Mouse (Mus musculus) forebrain, embryonic 11.5 days (tissue): Measurements from ENCODE around the gene Slc25a39. TPM values are rescaled to one million over a fixed set of nuclear protein-coding genes. Genes with fewer than 3 reads are reported as not detected.

Source experiments
- ATAC-seq: fragments of 200-750 bp; cut with Nextera tagmentation; replicated peaks from 2 replicates; pipeline ENCODE4 v1.8.0; 2017; ENCODE audit warnings: moderate TSS enrichment; ENCODE audit not compliant: low FRiP score
- DNase-seq: peaks from one replicate; pipeline ENCODE4 v3.0.0-alpha.2; 2017; ENCODE audit warnings: low spot score
- H3K27ac ChIP-seq: fragments of 300-500 bp; sonication (generic); 2 replicates; pipeline ENCODE4 v1.5.1; 2014; ENCODE audit warnings: low read depth, low read length
- H3K27me3 ChIP-seq: fragments of 300-500 bp; sonication (generic); 2 replicates; pipeline ENCODE4 v1.6.1; 2014; ENCODE audit warnings: mild to moderate bottlenecking, low read length, mixed read lengths; ENCODE audit not compliant: control insufficient read depth, insufficient read depth
- H3K36me3 ChIP-seq: fragments of 300-500 bp; sonication (generic); 2 replicates; pipeline ENCODE4 v1.6.1; 2014; ENCODE audit warnings: mild to moderate bottlenecking, low read length, moderate library complexity, mixed read lengths; ENCODE audit not compliant: control insufficient read depth, insufficient read depth
- H3K4me1 ChIP-seq: fragments of 300-500 bp; sonication (generic); replicated peaks from 2 replicates; pipeline ENCODE4 v1.6.1; 2014; ENCODE audit warnings: low read length, mixed read lengths; ENCODE audit not compliant: control insufficient read depth, insufficient read depth
- H3K4me2 ChIP-seq: fragments of 300-500 bp; sonication (generic); 2 replicates; pipeline ENCODE4 v1.6.1; 2014; ENCODE audit warnings: low read depth, mild to moderate bottlenecking, low read length, moderate library complexity, mixed read lengths; ENCODE audit not compliant: severe bottlenecking
- H3K4me3 ChIP-seq: fragments of 300-500 bp; sonication (generic); 2 replicates; pipeline ENCODE4 v1.5.1; 2014; ENCODE audit warnings: low read depth, low read length
- H3K9ac ChIP-seq: fragments of 300-500 bp; sonication (generic); 2 replicates; pipeline ENCODE4 v1.6.1; 2014; ENCODE audit warnings: low read length
- H3K9me3 ChIP-seq: fragments of 300-500 bp; sonication (generic); 2 replicates; pipeline ENCODE4 v1.6.1; 2016; ENCODE audit warnings: low read length, mixed read lengths; ENCODE audit not compliant: control insufficient read depth
- WGBS: fragments of 180-500 bp; shearing (Covaris S2); extraction: QIAGEN DNeasy Blood & Tissue Kit; methylation state at CpG from one replicate; pipeline ENCODE4 v1.1.7; 2014; 5-methylcytosine and 5-hydroxymethylcytosine counted together
- polyA plus RNA-seq: library from polyadenylated mRNA; unstranded; fragments of >200 nt; fragmentation: Nextera tagmentation; extraction: Ambion mirVana; gene quantifications from 2 replicates; pipeline ENCODE4 v1.2.1, GENCODE M21; 2014

The Slc25a39 gene
- polyA plus RNA-seq, 1 experiment from 2014 or later = 196 TPM

GRCm38 (mm10) chr11:102363623-102364022 is 44.1 kb downstream of the Slc25a39 start:
- Histone ChIP-seq H3K27me3 (no peaks in the 10 kb centered on the region), H3K27ac (no peak overlapping the region), H3K4me2 (no peak overlapping the region), H3K4me3 (no peak overlapping the region), H3K9me3 (no peaks in the 10 kb centered on the region), H3K36me3 (no peaks in the 10 kb centered on the region), H3K9ac (no peak overlapping the region), H3K4me1 (no peaks in the 10 kb centered on the region)
- DNase-seq = no peak
- no peak for ATAC-seq
- 79% methylated on average over 2 of the region's 2 CpGs for WGBS

GRCm38 (mm10) chr11:102361776-102362495 is 45.8 kb downstream of the Slc25a39 start:
- WGBS = 85% methylated on average over 8 of the region's 8 CpGs
- H3K4me2 ChIP-seq = no peak overlapping the region
- H3K27me3 ChIP-seq = no peaks in the 10 kb centered on the region
- no peak overlapping the region for H3K27ac ChIP-seq
- H3K9me3 ChIP-seq = no peaks in the 10 kb centered on the region
- ATAC-seq (no peak), DNase-seq (no peak)
- no peaks in the 10 kb centered on the region for H3K4me1 ChIP-seq
- no peaks in the 10 kb centered on the region for H3K36me3 ChIP-seq
- H3K9ac ChIP-seq = no peak overlapping the region
- 0 out of 2 replicates have a peak overlapping the region, but pooled peaks have one; percentile 7 for H3K4me3 ChIP-seq

GRCm38 (mm10) chr11:102358365-102358764 is 49.4 kb downstream of the Slc25a39 start:
- H3K27ac ChIP-seq = no peak overlapping the region
- no peak overlapping the region for H3K4me2 ChIP-seq
- H3K9ac ChIP-seq = no peak overlapping the region
- no peaks in the 10 kb centered on the region for H3K4me1 ChIP-seq
- no peaks in the 10 kb centered on the region for H3K27me3 ChIP-seq
- ATAC-seq (no peak), DNase-seq (no peak)
- 78% methylated on average over 10 of the region's 10 CpGs for WGBS
- H3K9me3 ChIP-seq = no peaks in the 10 kb centered on the region
- H3K36me3 ChIP-seq = no peaks in the 10 kb centered on the region
- H3K4me3 ChIP-seq = no peak overlapping the region

- no peak overlapping the region for H3K27ac ChIP-seq
- no peaks in the 10 kb centered on the region for H3K27me3 ChIP-seq
- H3K9ac ChIP-seq = no peak overlapping the region
- H3K9me3 ChIP-seq = no peaks in the 10 kb centered on the region
- DNase-seq (peak; percentile 44), ATAC-seq (no peak)
- H3K4me1 ChIP-seq = no peaks in the 10 kb centered on the region
- H3K36me3 ChIP-seq = no peaks in the 10 kb centered on the region
- H3K4me3 ChIP-seq = no peak overlapping the region
- no peak overlapping the region for H3K4me2 ChIP-seq
- 77% methylated on average over 31 of the region's 31 CpGs for WGBS
Measured at GRCm38 (mm10) chr11:102356636-102357350, 51.0 kb downstream of the Slc25a39 start.

- H3K27ac ChIP-seq = no peak overlapping the region
- no peaks in the 10 kb centered on the region for H3K4me1 ChIP-seq
- 88% methylated on average over 12 of the region's 12 CpGs for WGBS
- H3K36me3 ChIP-seq = no peaks in the 10 kb centered on the region
- no peak overlapping the region for H3K4me3 ChIP-seq
- ATAC-seq (no peak), DNase-seq (peak; percentile 26)
- H3K4me2 ChIP-seq = no peak overlapping the region
- no peaks in the 10 kb centered on the region for H3K9me3 ChIP-seq
- no peaks in the 10 kb centered on the region for H3K27me3 ChIP-seq
- H3K9ac ChIP-seq = no peak overlapping the region
Measured at GRCm38 (mm10) chr11:102356190-102356589, 51.6 kb downstream of the Slc25a39 start.

GRCm38 (mm10) chr11:102355501-102355900 is 52.2 kb downstream of the Slc25a39 start:
- DNase-seq = peak; percentile 36
- Histone ChIP-seq H3K4me1 (no peaks in the 10 kb centered on the region), H3K9ac (no peak overlapping the region), H3K4me2 (no peak overlapping the region), H3K9me3 (no peaks in the 10 kb centered on the region), H3K36me3 (no peaks in the 10 kb centered on the region), H3K27me3 (no peaks in the 10 kb centered on the region), H3K4me3 (no peak overlapping the region), H3K27ac (no peak overlapping the region)
- WGBS = 85% methylated on average over 3 of the region's 3 CpGs
- no peak for ATAC-seq

- WGBS = 46% methylated on average over 8 of the region's 8 CpGs
- no peaks in the 10 kb centered on the region for H3K36me3 ChIP-seq
- no peak overlapping the region for H3K4me3 ChIP-seq
- H3K27me3 ChIP-seq = no peaks in the 10 kb centered on the region
- H3K4me2 ChIP-seq = no peak overlapping the region
- no peaks in the 10 kb centered on the region for H3K9me3 ChIP-seq
- H3K9ac ChIP-seq = no peak overlapping the region
- H3K4me1 ChIP-seq = no peaks in the 10 kb centered on the region
- H3K27ac ChIP-seq = no peak overlapping the region
- ATAC-seq (no peak), DNase-seq (no peak)
Measured at GRCm38 (mm10) chr11:102353021-102353431, 54.7 kb downstream of the Slc25a39 start.
